Mouse (Mus musculus) spleen, adult 2 months (tissue): Measurements from ENCODE around the gene Als2cr12.

Experiments
- CTCF ChIP-seq: fragments of 200-500 bp; IDR thresholded peaks from 2 replicates; pipeline ENCODE4 v1.5.1; 2011; ENCODE audit warnings: mild to moderate bottlenecking, inconsistent platforms; ENCODE audit not compliant: insufficient read depth, insufficient read length, insufficient replicate concordance; ENCODE audit errors: extremely low read depth
- POLR2A ChIP-seq: fragments of 200-500 bp; IDR thresholded peaks from 2 replicates; pipeline ENCODE4 v1.6.1; 2011; ENCODE audit warnings: low read depth, low read length, inconsistent platforms

DNA sequence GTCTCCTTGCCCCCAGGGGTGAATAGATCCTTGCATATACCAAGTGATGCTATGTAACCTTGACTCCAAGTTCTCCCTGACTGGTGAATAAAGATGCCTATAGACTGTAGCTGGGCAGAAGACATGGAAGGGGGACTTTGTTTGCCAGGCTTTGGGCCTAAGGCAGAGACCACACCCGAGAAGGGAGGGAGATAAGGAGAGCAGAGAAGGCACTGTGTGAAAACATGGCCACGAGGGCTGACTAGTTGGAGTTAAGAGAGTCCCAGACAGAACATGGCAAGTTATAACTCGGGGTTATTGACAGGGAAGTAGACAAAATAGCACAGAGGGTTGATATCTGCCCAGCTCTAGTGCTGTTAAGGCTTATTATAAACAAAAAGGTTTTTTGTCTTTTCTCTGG is 4.2 kb upstream of the Als2cr12 start:
- no peak for TF ChIP-seq POLR2A
- no peak for TF ChIP-seq CTCF
